In the genomic region with DNA sequence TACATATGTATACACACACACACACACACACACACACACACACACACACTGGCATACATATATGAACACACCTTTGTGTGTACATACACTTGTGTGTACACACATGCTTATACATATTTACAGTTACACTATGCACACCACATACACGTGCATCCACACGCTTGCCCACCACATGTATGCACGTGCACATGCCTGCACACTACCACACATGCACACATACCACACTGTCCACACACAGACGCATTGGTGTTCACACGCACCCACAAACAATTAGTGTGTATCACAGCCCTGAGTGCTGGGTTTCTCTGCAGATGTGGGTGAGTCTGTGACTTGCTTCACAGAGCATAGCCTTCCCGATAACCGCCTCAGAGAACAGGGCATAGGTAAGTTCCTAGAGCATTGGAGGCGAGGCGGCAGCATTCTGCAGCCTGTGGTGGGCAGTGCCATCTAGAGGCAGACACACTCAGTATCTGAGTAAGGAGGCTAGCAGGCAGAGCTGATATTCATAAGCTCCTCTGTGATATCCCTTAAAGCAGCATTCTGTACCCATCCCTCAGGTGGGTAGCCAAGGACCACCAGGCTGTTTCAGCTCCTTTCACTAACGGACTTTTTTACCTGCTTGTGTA, we compare ENCODE assay signal across 10 mouse cellular contexts. TPM values are rescaled to one million over a fixed set of nuclear protein-coding genes. Genes with fewer than 3 reads are reported as not detected.
A peak's percentile ranks its signal among the peaks of the same experiment; 100 is the strongest.
DNase-seq lines count a peak whose midpoint lies in the region; ATAC-seq and TF ChIP-seq lines count a peak whose summit lies in the region.
"Had no signal": no experiment of that assay in that cellular context is flagged by ENCODE, and none has a peak within 500 bp of the region (broad histone marks: within the 10 kb centered on the region; RNA-seq: fewer than 3 reads in every experiment).

No protein-coding gene starts in this region.

- no peaks in the 10 kb centered on the region for H3K4me1 ChIP-seq in kidney, postnatal 0 days (replicated peaks; ENCODE audit: insufficient read depth, low read length)

- H3K4me3 ChIP-seq in layer of hippocampus, adult 2 months, result no peak overlapping the region
- no peak overlapping the region for H3K4me3 ChIP-seq in kidney, postnatal 0 days (replicated peaks; ENCODE audit: low read depth, low read length)
- H3K4me3 ChIP-seq: myocyte had no signal

- no peaks in the 10 kb centered on the region for H3K9me3 ChIP-seq in kidney, postnatal 0 days (replicated peaks; ENCODE audit: low read length)

- TF ChIP-seq CTCF in layer of hippocampus, adult 2 months (conservative IDR thresholded peaks at IDR 0.05), result peak; percentile 92
- peak; percentile 75 for TF ChIP-seq CTCF in kidney, postnatal 0 days (IDR thresholded peaks at IDR 0.05; ENCODE audit: low read depth)

- no peaks in the 10 kb centered on the region for H3K27me3 ChIP-seq in kidney, postnatal 0 days (ENCODE audit: insufficient read depth, low read length)

- WGBS in kidney, postnatal 0 days, result 64% methylated on average over 10 of the region's 10 CpGs

- peak overlapping the region; percentile 9; the same call in 1 of the 2 replicates for H3K27ac ChIP-seq in layer of hippocampus, adult 2 months
- H3K27ac ChIP-seq in kidney, postnatal 0 days, result no peak overlapping the region

- no peak overlapping the region for H3K9ac ChIP-seq in kidney, postnatal 0 days (ENCODE audit: low read depth, low read length)

- DNase-seq in layer of hippocampus, adult 2 months (ENCODE audit: low spot score in 2 of 2), result peak; percentile 48 to 59
- DNase-seq in layer of hippocampus, adult 9-11 months, result no peak
- peak; percentile 29 for DNase-seq in MN1 (ENCODE audit: low spot score)
- DNase-seq in cerebellum, postnatal 10 days, result peak; percentile 78
- DNase-seq in kidney, postnatal 0 days (ENCODE audit: low spot score), result peak; percentile 39
- peak; percentile 62 for DNase-seq in right cerebral cortex, adult 18-20 months
- DNase-seq in B cell, adult 2 months, result no peak

- ATAC-seq in kidney, postnatal 0 days (replicated peaks; ENCODE audit: low FRiP score, low read depth), result no peak
- no peak for ATAC-seq in erythroblast, adult 5-6 weeks (replicated peaks; ENCODE audit: low FRiP score, poor library complexity, severe bottlenecking)

- no peaks in the 10 kb centered on the region for H3K36me3 ChIP-seq in kidney, postnatal 0 days (ENCODE audit: insufficient read depth, low read length)

- H3K4me2 ChIP-seq in kidney, postnatal 0 days (ENCODE audit: low read length), result no peak overlapping the region

RNA-seq across cellular contexts. Expression of a gene that starts 17.2 kb away (rescaled TPM):
- total RNA-seq in layer of hippocampus, adult 2 months (2021), result 10 to 100 TPM; 80.3 to 87.0 TPM
- 0.09 and 0.18 TPM in 2 replicates for polyA plus RNA-seq in kidney, postnatal 0 days (2015; fragmentation: Nextera tagmentation; extraction: Ambion mirVana)
- not detected in 2 replicates for total RNA-seq in erythroblast, adult 5-6 weeks (2015; ENCODE audit: low replicate concordance)
- not detected in 2 replicates for total RNA-seq in erythroblast, adult 5-6 weeks (2017; ENCODE audit: low replicate concordance)

RNA-seq across cellular contexts. Expression of a gene that starts 43.3 kb away (rescaled TPM):
- 10 to 100 TPM; 45.8 to 48.8 TPM for total RNA-seq in layer of hippocampus, adult 2 months (2021)
- 0.50 and 1.3 TPM in 2 replicates for polyA plus RNA-seq in kidney, postnatal 0 days (2015; fragmentation: Nextera tagmentation; extraction: Ambion mirVana)
- not detected in 2 replicates for total RNA-seq in erythroblast, adult 5-6 weeks (2015; ENCODE audit: low replicate concordance)
- not detected in 2 replicates for total RNA-seq in erythroblast, adult 5-6 weeks (2017; ENCODE audit: low replicate concordance)
- polyA plus RNA-seq: heart, embryonic 16.5 days had no signal

Comparison
In these comparisons a context has a peak if more than half of its experiments do, and no peak if none do; other contexts are left out.
1. DNase-seq: peak in layer of hippocampus, adult 2 months (2 of 2), MN1 (single experiment), cerebellum, postnatal 10 days (2 of 2), kidney, postnatal 0 days (single experiment) and right cerebral cortex, adult 18-20 months (single experiment); none in layer of hippocampus, adult 9-11 months (single experiment) and B cell, adult 2 months (0 of 2).
2. RNA of a gene that starts 17.2 kb away (total RNA-seq): 80.3 to 87.0 TPM in layer of hippocampus, adult 2 months; not detected in erythroblast, adult 5-6 weeks; every median in the first group is over 10 times any median in the second.
3. RNA of a gene that starts 43.3 kb away (total RNA-seq): 45.8 to 48.8 TPM in layer of hippocampus, adult 2 months; not detected in erythroblast, adult 5-6 weeks; every median in the first group is over 10 times any median in the second.